Mouse (Mus musculus): ENCODE measurements at regions not wholly inside any gene's neighbourhood (a gene's known extent, or its start where the extent isn't known, plus 50 kb on each side); places are given as distances from the start of the nearest gene placed in this dataset.

- 26% methylated on average over 24 of the region's 24 CpGs for WGBS
- TF ChIP-seq POLR2A (IDR thresholded peaks at IDR 0.05; ENCODE audit: borderline replicate concordance, control insufficient read depth, low read depth, low read length) (no peak), CTCF (IDR thresholded peaks at IDR 0.05; ENCODE audit: control insufficient read depth, insufficient read depth, low read length) (no peak)
- H3K4me3 ChIP-seq (replicated peaks; ENCODE audit: control insufficient read depth, low read depth, low read length): no peak overlapping the region
- peaks cover 8% of the 10 kb centered on the region for H3K4me1 ChIP-seq (ENCODE audit: control insufficient read depth, insufficient read depth, low read length)
- no peak overlapping the region; the same call in 1 of the 2 replicates for H3K27ac ChIP-seq (ENCODE audit: control insufficient read depth, insufficient read depth, low read depth, low read length, poor library complexity)
Measured at GRCm38 (mm10) chr16:30171381-30172079, 95.8 kb downstream of the Cpn2 start.

- TF ChIP-seq CTCF (IDR thresholded peaks at IDR 0.05; ENCODE audit: control insufficient read depth, insufficient read depth, low read length) (no peak), POLR2A (IDR thresholded peaks at IDR 0.05; ENCODE audit: borderline replicate concordance, control insufficient read depth, low read depth, low read length) (no peak)
- Histone ChIP-seq H3K4me1 (ENCODE audit: control insufficient read depth, insufficient read depth, low read length) (peaks cover 8% of the 10 kb centered on the region), H3K27ac (ENCODE audit: control insufficient read depth, insufficient read depth, low read depth, low read length, poor library complexity) (no peak overlapping the region), H3K4me3 (replicated peaks; ENCODE audit: control insufficient read depth, low read depth, low read length) (no peak overlapping the region)
- WGBS: 64% methylated on average over 13 of the region's 13 CpGs
Measured at GRCm38 (mm10) chr16:30172136-30172731, 95.1 kb downstream of the Cpn2 start.

DNA sequence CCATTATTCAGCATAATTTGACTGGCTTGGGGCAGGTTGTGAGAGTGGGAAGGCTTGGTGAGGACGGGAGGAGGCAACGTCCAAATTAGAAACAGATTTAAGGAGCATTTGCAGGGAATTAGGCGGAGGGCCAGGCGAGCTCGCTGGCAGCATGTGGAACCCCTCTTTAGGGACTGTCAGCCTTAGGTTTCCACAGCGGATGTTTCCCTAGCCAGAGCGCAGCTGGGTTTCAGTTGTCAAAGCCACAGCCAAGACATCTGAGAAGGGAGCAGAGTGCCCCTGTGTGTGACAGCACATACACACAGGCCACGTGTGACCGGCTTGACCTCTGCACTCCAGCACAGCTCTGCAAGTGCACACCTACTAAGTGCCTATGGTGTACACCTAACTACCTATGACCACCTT, 94.5 kb downstream of the Cpn2 start:
- WGBS: 14% methylated on average over 9 of the region's 9 CpGs
- TF ChIP-seq CTCF (IDR thresholded peaks at IDR 0.05; ENCODE audit: control insufficient read depth, insufficient read depth, low read length): no peak
- H3K27ac ChIP-seq (ENCODE audit: control insufficient read depth, insufficient read depth, low read depth, low read length, poor library complexity): no peak overlapping the region
- no peak overlapping the region for H3K4me3 ChIP-seq (replicated peaks; ENCODE audit: control insufficient read depth, low read depth, low read length)
- peaks cover 8% of the 10 kb centered on the region for H3K4me1 ChIP-seq (ENCODE audit: control insufficient read depth, insufficient read depth, low read length)

DNA sequence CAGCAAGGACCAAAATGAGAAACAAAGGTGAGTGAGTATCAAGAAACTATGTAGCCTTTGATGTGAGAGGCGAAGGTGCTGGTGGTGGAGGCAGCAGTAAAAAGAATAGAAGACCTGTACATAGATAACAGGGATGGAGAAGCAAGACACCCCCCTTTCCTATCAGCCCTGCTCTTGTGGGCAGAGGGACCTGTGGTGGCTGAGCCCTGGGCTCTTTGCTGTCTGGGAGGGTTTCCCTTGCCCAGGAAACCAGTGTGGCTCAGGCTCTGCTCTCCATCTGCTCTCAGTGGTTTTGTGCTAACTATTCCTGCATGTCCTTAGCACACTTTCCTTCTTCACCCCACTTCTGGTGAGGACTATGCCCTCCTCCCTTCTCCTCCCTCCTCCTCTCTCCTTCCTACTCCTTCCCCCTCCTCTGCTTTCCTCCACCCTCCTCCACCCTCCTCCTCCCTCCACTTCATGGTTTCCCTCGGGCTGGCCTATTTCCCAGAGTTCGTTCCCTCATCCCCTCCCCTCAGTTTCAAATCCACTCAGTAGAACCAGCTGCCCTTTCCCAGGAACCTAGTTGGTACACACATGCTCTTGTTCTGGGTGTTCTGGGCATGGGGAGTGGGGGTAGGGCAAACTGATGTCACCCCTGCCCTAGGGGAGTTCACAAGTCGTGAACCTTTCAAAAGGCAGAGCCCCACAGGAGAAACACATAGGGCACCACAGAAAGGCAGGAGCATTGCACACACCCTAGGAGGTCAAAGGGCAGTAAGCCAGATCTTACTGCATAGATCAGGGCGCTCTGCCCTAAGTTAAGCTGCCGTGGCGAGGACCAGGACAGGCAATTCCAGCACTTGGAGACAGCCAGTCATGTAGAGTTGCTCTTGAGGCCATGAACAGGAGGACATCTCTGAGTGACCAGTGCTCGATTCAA, 93.1 kb downstream of the Cpn2 start:
- H3K4me3 ChIP-seq (replicated peaks; ENCODE audit: control insufficient read depth, low read depth, low read length): no peak overlapping the region
- TF ChIP-seq CTCF (IDR thresholded peaks at IDR 0.05; ENCODE audit: control insufficient read depth, insufficient read depth, low read length) (no peak), POLR2A (IDR thresholded peaks at IDR 0.05; ENCODE audit: borderline replicate concordance, control insufficient read depth, low read depth, low read length) (no peak)
- WGBS: 48% methylated on average over 8 of the region's 8 CpGs
- H3K4me1 ChIP-seq (ENCODE audit: control insufficient read depth, insufficient read depth, low read length): peaks cover 13% of the 10 kb centered on the region
- H3K27ac ChIP-seq (ENCODE audit: control insufficient read depth, insufficient read depth, low read depth, low read length, poor library complexity): no peak overlapping the region

DNA sequence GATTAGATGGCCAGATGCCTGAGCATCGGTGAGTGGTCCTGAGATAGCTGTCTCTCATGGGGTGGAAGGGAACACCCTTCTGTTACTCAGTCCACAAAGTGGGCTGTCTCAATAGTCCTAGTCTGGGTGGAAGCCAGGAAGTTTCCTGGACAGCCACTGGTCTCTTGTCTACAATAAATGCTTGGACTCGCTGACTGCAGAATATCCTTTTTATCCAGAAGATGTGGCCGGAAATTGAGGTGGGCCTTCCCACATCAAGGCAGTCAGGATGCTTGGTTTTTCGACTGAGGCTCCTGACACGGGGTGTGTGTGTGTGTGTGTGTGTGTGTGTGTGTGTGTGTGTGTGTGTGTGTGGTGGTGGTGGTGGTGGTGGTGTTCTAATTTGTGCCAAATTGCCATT, 91.0 kb downstream of the Cpn2 start:
- Histone ChIP-seq H3K4me3 (replicated peaks; ENCODE audit: control insufficient read depth, low read depth, low read length) (no peak overlapping the region), H3K27ac (ENCODE audit: control insufficient read depth, insufficient read depth, low read depth, low read length, poor library complexity) (no peak overlapping the region), H3K4me1 (ENCODE audit: control insufficient read depth, insufficient read depth, low read length) (peaks cover 21% of the 10 kb centered on the region)
- TF ChIP-seq CTCF (IDR thresholded peaks at IDR 0.05; ENCODE audit: control insufficient read depth, insufficient read depth, low read length): no peak
- no peak for TF ChIP-seq POLR2A (IDR thresholded peaks at IDR 0.05; ENCODE audit: borderline replicate concordance, control insufficient read depth, low read depth, low read length)
- 61% methylated on average over 5 of the region's 5 CpGs for WGBS

DNA sequence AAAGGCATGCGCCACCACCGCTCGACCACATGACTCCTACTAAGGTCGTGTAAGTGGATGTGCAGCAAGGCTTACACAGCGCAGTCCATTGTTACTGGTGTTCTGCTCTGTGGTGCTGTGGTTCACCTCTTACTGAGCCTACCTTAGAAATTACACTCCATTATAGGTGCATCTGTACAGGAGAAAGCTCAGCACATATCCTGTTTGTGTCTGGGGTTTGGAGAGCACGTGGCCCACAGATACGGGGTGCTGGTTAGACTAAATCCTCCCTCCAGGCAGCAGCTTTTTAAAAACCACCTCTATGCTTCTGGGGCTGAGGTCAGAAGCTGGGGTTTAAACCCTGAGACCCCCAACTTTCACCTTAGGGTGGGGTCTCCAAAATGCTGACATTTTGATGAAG, 89.5 kb downstream of the Cpn2 start:
- peaks cover 16% of the 10 kb centered on the region for H3K4me1 ChIP-seq (ENCODE audit: control insufficient read depth, insufficient read depth, low read length)
- H3K27ac ChIP-seq (ENCODE audit: control insufficient read depth, insufficient read depth, low read depth, low read length, poor library complexity): no peak overlapping the region
- WGBS: 73% methylated on average over 7 of the region's 7 CpGs
- H3K4me3 ChIP-seq (replicated peaks; ENCODE audit: control insufficient read depth, low read depth, low read length): no peak overlapping the region
- TF ChIP-seq POLR2A (IDR thresholded peaks at IDR 0.05; ENCODE audit: borderline replicate concordance, control insufficient read depth, low read depth, low read length) (no peak), CTCF (IDR thresholded peaks at IDR 0.05; ENCODE audit: control insufficient read depth, insufficient read depth, low read length) (no peak)

DNA sequence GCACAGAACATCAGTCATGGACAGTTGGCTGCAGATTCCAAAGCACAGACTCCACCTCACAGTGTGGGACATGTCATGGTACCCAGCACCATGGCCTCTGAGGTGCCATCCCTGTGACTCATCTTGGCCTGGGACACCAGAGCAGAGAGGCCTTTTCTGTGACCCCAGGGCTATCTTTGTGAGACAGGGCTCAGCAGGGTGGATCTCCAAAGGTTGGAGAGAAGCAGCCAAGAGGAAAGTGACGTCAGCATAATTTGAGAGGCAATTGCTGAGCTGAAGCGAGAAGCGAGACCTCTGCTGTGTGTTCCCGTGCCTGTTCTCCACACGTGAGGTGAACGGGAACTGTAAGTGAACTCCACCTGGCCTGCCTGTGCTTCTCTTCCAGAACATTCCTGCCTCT, 88.7 kb downstream of the Cpn2 start:
- peaks cover 14% of the 10 kb centered on the region for H3K4me1 ChIP-seq (ENCODE audit: control insufficient read depth, insufficient read depth, low read length)
- TF ChIP-seq CTCF (IDR thresholded peaks at IDR 0.05; ENCODE audit: control insufficient read depth, insufficient read depth, low read length): no peak
- TF ChIP-seq POLR2A (IDR thresholded peaks at IDR 0.05; ENCODE audit: borderline replicate concordance, control insufficient read depth, low read depth, low read length): no peak

GRCm38 (mm10) chr16:30179504-30179976, 87.8 kb downstream of the Cpn2 start:
- H3K4me3 ChIP-seq (replicated peaks; ENCODE audit: control insufficient read depth, low read depth, low read length): no peak overlapping the region
- H3K27ac ChIP-seq (ENCODE audit: control insufficient read depth, insufficient read depth, low read depth, low read length, poor library complexity): no peak overlapping the region
- TF ChIP-seq POLR2A (IDR thresholded peaks at IDR 0.05; ENCODE audit: borderline replicate concordance, control insufficient read depth, low read depth, low read length) (no peak), CTCF (IDR thresholded peaks at IDR 0.05; ENCODE audit: control insufficient read depth, insufficient read depth, low read length) (no peak)
- H3K4me1 ChIP-seq (ENCODE audit: control insufficient read depth, insufficient read depth, low read length): peaks cover 16% of the 10 kb centered on the region
- WGBS: 9% methylated on average over 5 of the region's 5 CpGs

More for the DNA sequence above, 88.7 kb downstream of the Cpn2 start:
- Histone ChIP-seq H3K27ac (ENCODE audit: control insufficient read depth, insufficient read depth, low read depth, low read length, poor library complexity) (no peak overlapping the region), H3K4me3 (replicated peaks; ENCODE audit: control insufficient read depth, low read depth, low read length) (no peak overlapping the region)
- WGBS: 19% methylated on average over 6 of the region's 6 CpGs
